Comparison of ENCODE assay signal across 11 mouse cellular contexts in genomic region chr2:119512292-119512691, GRCm38 (mm10). TPM values are rescaled to one million over a fixed set of nuclear protein-coding genes. Genes with fewer than 3 reads are reported as not detected.
A peak's percentile ranks its signal among the peaks of the same experiment; 100 is the strongest.
DNase-seq lines count a peak whose midpoint lies in the region; ATAC-seq and TF ChIP-seq lines count a peak whose summit lies in the region.
"Had no signal": no experiment of that assay in that cellular context is flagged by ENCODE, and none has a peak within 500 bp of the region (broad histone marks: within the 10 kb centered on the region; RNA-seq: fewer than 3 reads in every experiment).

No protein-coding gene starts in this region.

- DNase-seq in gastrocnemius, adult 2 months, result no peak
- DNase-seq in gastrocnemius, postnatal 14 days, result no peak
- peak; percentile 6 for DNase-seq in retina, postnatal 1 day
- no peak for DNase-seq in retina, embryonic 14.5 days (ENCODE audit: low spot score)
- peak; percentile 29 to 37 for DNase-seq in kidney, postnatal 25 days
- peak; percentile 41 for DNase-seq in thymus, postnatal 4 days
- no peak for DNase-seq in urinary bladder, adult 18-20 months (ENCODE audit: low spot score in 2 of 2)
- DNase-seq: layer of hippocampus, postnatal 36 days had no signal

- H3K27me3 ChIP-seq in hindbrain, embryonic 12.5 days, result no peaks in the 10 kb centered on the region
- H3K27me3 ChIP-seq: embryonic facial prominence, embryonic 13.5 days had no signal

- no peak overlapping the region for H3K4me3 ChIP-seq in gastrocnemius, adult 2 months
- H3K4me3 ChIP-seq in hindbrain, embryonic 12.5 days, result no peak overlapping the region
- H3K4me3 ChIP-seq: embryonic facial prominence, embryonic 13.5 days; hindbrain, embryonic 10.5 days had no signal

- no peak overlapping the region for H3K27ac ChIP-seq in gastrocnemius, adult 2 months
- H3K27ac ChIP-seq in hindbrain, embryonic 12.5 days, result no peak overlapping the region
- H3K27ac ChIP-seq: embryonic facial prominence, embryonic 13.5 days; hindbrain, embryonic 10.5 days had no signal

- H3K36me3 ChIP-seq in hindbrain, embryonic 12.5 days, result no peaks in the 10 kb centered on the region
- H3K36me3 ChIP-seq: embryonic facial prominence, embryonic 13.5 days; hindbrain, embryonic 10.5 days had no signal

- WGBS in hindbrain, embryonic 12.5 days, result 76% methylated on average over 3 of the region's 3 CpGs

- H3K9me3 ChIP-seq in hindbrain, embryonic 12.5 days (replicated peaks), result no peaks in the 10 kb centered on the region
- H3K9me3 ChIP-seq: embryonic facial prominence, embryonic 13.5 days; hindbrain, embryonic 10.5 days had no signal

- no peak for ATAC-seq in hindbrain, embryonic 12.5 days (ENCODE audit: low FRiP score)

- no peaks in the 10 kb centered on the region for H3K4me1 ChIP-seq in hindbrain, embryonic 12.5 days
- H3K4me1 ChIP-seq: embryonic facial prominence, embryonic 13.5 days; hindbrain, embryonic 10.5 days had no signal

- H3K9ac ChIP-seq in hindbrain, embryonic 12.5 days, result no peak overlapping the region
- H3K9ac ChIP-seq: embryonic facial prominence, embryonic 13.5 days had no signal

- intact Hi-C loops in gastrocnemius, adult 2 months (cut with DNase I), result no loop called here
- intact Hi-C loops in gastrocnemius, postnatal 14 days (cut with DNase I; ENCODE audit: low total_unique reads), result no loop called here

- TF ChIP-seq CTCF in gastrocnemius, adult 2 months (IDR thresholded peaks at IDR 0.05), result peak; percentile 14; the same call in 1 of the 2 replicates

- H3K4me2 ChIP-seq in hindbrain, embryonic 12.5 days (replicated peaks), result no peak overlapping the region
- H3K4me2 ChIP-seq: embryonic facial prominence, embryonic 13.5 days had no signal

RNA-seq across cellular contexts. Expression of gene Ino80, which starts 34.8 kb away (rescaled TPM):
- total RNA-seq in gastrocnemius, adult 2 months (2021), result 10 to 100 TPM; 11.5 to 14.8 TPM
- total RNA-seq in gastrocnemius, postnatal 14 days (2021), result 10 to 100 TPM; 11.1 to 11.6 TPM
- 4.1 TPM in 2 replicates for polyA plus RNA-seq in hindbrain, embryonic 12.5 days (2016; fragmentation: Nextera tagmentation; extraction: Ambion mirVana)

RNA-seq across cellular contexts. Expression of gene Exd1, which starts 35.1 kb away (rescaled TPM):
- total RNA-seq in gastrocnemius, adult 2 months (2021), result 1 to 10 TPM in 1 of 2 experiments, under 1 TPM in 1; 0.77 to 2.0 TPM
- under 1 TPM; 0.13 to 0.35 TPM for total RNA-seq in gastrocnemius, postnatal 14 days (2021)
- 0.54 and 0.76 TPM in 2 replicates for polyA plus RNA-seq in hindbrain, embryonic 12.5 days (2016; fragmentation: Nextera tagmentation; extraction: Ambion mirVana)

RNA-seq across cellular contexts. Expression of gene Chp1, which starts 35.2 kb away (rescaled TPM):
- total RNA-seq in gastrocnemius, adult 2 months (2021), result 10 to 100 TPM; 75.1 to 80.9 TPM
- total RNA-seq in gastrocnemius, postnatal 14 days (2021), result 10 to 100 TPM; 53.3 to 60.3 TPM
- 61.3 and 65.4 TPM in 2 replicates for polyA plus RNA-seq in hindbrain, embryonic 12.5 days (2016; fragmentation: Nextera tagmentation; extraction: Ambion mirVana)

Comparison
In these comparisons a context has a peak if more than half of its experiments do, and no peak if none do; other contexts are left out.
1. DNase-seq: peak in retina, postnatal 1 day (single experiment), kidney, postnatal 25 days (2 of 2) and thymus, postnatal 4 days (single experiment); none in gastrocnemius, adult 2 months (single experiment), gastrocnemius, postnatal 14 days (single experiment), retina, embryonic 14.5 days (single experiment) and urinary bladder, adult 18-20 months (0 of 2).